Mouse (Mus musculus): ENCODE measurements around the gene Nr6a1. TPM values are rescaled to one million over a fixed set of nuclear protein-coding genes. Genes with fewer than 3 reads are reported as not detected.

Gene Nr6a1
- polyA plus RNA-seq, 1 experiment from 2014 or later, result 5.2 TPM

DNA sequence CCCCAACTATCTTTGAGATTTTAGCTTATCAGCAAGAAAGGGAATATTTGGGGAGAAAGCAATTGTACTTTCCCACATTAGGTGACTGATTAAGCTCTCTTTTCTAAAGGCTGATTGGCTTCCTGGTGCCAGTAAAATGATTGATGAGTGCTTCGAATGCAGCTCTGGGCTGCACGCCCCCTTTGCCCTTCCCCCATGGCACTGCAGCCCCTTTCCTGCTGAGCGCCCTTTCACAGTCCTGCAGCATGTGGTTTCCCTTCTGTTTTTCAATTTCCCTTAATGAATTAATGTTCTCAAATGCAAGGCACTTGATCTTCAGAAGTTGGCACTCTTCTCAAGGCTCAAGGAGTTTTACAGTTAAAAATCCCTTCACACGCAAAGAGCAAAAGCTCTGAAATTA lies 12.5 kb downstream of the Nr6a1 start:
- 8% methylated on average over 4 of the region's 4 CpGs for WGBS
- peaks cover 24% of the 10 kb centered on the region for H3K4me1 ChIP-seq
- H3K27me3 ChIP-seq (replicated peaks), result no peaks in the 10 kb centered on the region
- H3K9ac ChIP-seq, result no peak overlapping the region
- peak; percentile 85 for ATAC-seq (ENCODE audit: low FRiP score, low read depth)
- 0 out of 2 replicates have a peak overlapping the region, but pooled peaks have one; percentile 27 for H3K4me2 ChIP-seq (replicated peaks)
- no peak overlapping the region for H3K27ac ChIP-seq
- no peaks in the 10 kb centered on the region for H3K9me3 ChIP-seq
- no peak overlapping the region for H3K4me3 ChIP-seq
- no peaks in the 10 kb centered on the region for H3K36me3 ChIP-seq

DNA sequence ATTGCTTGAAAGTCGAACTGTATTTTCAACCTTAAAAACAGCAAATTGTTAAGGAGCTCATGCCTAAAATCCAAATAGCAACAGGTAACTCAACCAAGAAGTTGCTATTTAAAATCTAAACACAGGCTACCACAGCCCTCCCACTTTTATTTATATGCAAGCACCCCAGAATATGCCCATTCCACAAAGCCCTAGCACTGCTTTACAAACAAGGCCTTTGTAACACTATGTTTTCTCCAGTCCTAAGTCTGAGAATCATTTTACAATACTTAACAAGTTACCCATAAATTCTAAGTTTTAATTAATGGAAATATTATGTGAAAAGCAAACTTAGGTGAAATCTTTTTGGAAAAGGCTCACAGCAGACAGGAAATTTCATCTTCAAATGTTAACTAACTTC lies 13.0 kb downstream of the Nr6a1 start:
- Histone ChIP-seq H3K9me3 (no peaks in the 10 kb centered on the region), H3K9ac (no peak overlapping the region), H3K36me3 (no peaks in the 10 kb centered on the region), H3K4me3 (no peak overlapping the region), H3K27me3 (replicated peaks) (no peaks in the 10 kb centered on the region), H3K4me2 (replicated peaks) (no peak overlapping the region), H3K4me1 (peaks cover 24% of the 10 kb centered on the region), H3K27ac (no peak overlapping the region)
- 23% methylated on average over 1 of the region's 1 CpGs for WGBS
- no peak for ATAC-seq (ENCODE audit: low FRiP score, low read depth)

DNA sequence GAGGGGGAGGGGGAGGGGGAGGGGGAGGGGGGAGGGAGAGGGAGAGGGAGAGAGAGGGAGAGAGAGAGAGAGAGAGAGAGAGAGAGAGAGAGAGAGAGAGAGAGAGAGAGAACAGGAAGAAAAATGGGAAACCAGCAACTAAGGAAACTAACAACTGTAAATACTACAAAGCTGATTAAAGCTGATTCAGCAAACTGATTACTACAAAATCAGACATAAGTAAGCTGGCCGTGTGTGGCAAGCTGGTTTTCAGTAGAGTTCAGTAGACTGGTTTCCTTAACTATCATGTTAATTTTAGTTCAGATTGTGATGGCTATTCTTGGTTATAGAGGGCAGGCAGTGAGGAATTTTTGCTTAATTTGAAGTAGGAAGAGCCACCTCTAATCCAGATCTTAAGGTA lies 18.9 kb downstream of the Nr6a1 start:
- no peak for ATAC-seq (ENCODE audit: low FRiP score, low read depth)
- Histone ChIP-seq H3K4me2 (replicated peaks) (no peak overlapping the region), H3K9me3 (no peaks in the 10 kb centered on the region), H3K9ac (no peak overlapping the region), H3K27me3 (replicated peaks) (no peaks in the 10 kb centered on the region), H3K4me3 (no peak overlapping the region), H3K27ac (no peak overlapping the region), H3K36me3 (no peaks in the 10 kb centered on the region), H3K4me1 (no peaks in the 10 kb centered on the region)
- 66% methylated on average over 1 of the region's 1 CpGs for WGBS

DNA sequence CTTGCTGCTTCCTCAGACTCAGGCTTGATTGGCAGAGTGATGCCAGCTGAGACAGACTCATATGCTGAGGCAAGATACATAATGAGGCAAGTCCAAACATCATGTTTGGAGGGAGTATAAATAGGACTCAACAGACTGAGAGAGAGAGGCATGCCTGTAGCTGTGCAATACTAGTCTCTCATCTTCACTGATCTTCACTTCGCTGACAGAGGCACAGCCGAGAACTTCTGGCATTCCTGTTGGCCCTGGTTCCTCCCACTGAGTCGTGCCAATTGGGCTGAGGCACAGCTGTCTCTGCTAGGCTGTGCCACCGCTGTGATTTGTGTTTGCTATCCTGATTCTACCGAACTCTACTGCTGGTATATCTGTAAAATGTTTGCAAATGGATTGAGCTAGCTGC lies 21.4 kb downstream of the Nr6a1 start:
- WGBS, result 81% methylated on average over 5 of the region's 5 CpGs
- H3K9ac ChIP-seq, result no peak overlapping the region
- no peak overlapping the region for H3K4me2 ChIP-seq (replicated peaks)
- no peak overlapping the region for H3K4me3 ChIP-seq
- ATAC-seq (ENCODE audit: low FRiP score, low read depth), result no peak
- no peaks in the 10 kb centered on the region for H3K4me1 ChIP-seq
- no peak overlapping the region for H3K27ac ChIP-seq
- H3K36me3 ChIP-seq, result no peaks in the 10 kb centered on the region
- H3K27me3 ChIP-seq (replicated peaks), result no peaks in the 10 kb centered on the region
- no peaks in the 10 kb centered on the region for H3K9me3 ChIP-seq

DNA sequence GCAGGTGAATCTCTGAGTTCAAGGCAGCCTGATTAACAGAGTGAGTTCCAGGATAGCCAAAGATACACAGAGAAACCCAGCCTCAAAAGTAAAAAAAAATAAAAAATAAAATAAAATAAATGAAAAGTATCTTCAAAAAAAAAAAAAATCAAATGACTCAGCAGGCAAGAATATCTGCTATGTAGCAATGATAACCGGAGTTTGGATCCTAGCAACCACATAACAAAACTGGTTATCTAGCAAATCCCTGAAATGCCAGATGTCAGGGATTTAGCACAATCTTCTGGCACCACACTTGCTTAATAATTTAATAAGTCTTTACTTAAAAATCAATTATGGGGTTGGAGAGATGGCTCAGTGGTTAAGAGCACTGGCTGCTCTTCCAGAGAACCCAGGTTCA lies 23.2 kb downstream of the Nr6a1 start:
- H3K36me3 ChIP-seq, result no peaks in the 10 kb centered on the region
- H3K9ac ChIP-seq, result no peak overlapping the region
- H3K4me2 ChIP-seq (replicated peaks), result no peak overlapping the region
- WGBS, result 87% methylated on average over 1 of the region's 1 CpGs
- no peak for ATAC-seq (ENCODE audit: low FRiP score, low read depth)
- H3K27me3 ChIP-seq (replicated peaks), result no peaks in the 10 kb centered on the region
- no peaks in the 10 kb centered on the region for H3K9me3 ChIP-seq
- H3K4me1 ChIP-seq, result no peaks in the 10 kb centered on the region
- no peak overlapping the region for H3K4me3 ChIP-seq
- H3K27ac ChIP-seq, result no peak overlapping the region

DNA sequence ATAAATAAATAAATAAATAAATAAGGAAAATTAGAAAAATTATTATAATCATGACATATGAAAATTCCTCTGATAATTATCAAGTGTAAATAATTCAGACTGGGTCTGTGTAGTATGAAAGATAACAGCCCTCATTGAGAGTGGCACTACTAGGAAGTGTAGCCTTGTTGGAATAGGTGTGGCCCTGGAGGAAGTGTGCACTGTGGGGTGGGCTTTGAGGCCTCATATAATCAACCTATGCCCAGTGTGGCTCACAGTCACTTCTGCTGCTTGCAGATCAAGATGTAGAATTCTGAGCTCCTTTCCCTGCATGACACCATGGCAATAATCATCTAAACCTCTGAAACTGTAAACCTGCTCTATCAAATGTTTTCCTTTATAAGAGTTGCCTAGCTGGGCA lies 24.6 kb downstream of the Nr6a1 start:
- no peaks in the 10 kb centered on the region for H3K36me3 ChIP-seq
- no peaks in the 10 kb centered on the region for H3K9me3 ChIP-seq
- H3K27me3 ChIP-seq (replicated peaks), result no peaks in the 10 kb centered on the region
- no peak for ATAC-seq (ENCODE audit: low FRiP score, low read depth)
- no peak overlapping the region for H3K9ac ChIP-seq
- H3K4me1 ChIP-seq, result no peaks in the 10 kb centered on the region
- H3K27ac ChIP-seq, result no peak overlapping the region
- no peak overlapping the region for H3K4me3 ChIP-seq
- no peak overlapping the region for H3K4me2 ChIP-seq (replicated peaks)

DNA sequence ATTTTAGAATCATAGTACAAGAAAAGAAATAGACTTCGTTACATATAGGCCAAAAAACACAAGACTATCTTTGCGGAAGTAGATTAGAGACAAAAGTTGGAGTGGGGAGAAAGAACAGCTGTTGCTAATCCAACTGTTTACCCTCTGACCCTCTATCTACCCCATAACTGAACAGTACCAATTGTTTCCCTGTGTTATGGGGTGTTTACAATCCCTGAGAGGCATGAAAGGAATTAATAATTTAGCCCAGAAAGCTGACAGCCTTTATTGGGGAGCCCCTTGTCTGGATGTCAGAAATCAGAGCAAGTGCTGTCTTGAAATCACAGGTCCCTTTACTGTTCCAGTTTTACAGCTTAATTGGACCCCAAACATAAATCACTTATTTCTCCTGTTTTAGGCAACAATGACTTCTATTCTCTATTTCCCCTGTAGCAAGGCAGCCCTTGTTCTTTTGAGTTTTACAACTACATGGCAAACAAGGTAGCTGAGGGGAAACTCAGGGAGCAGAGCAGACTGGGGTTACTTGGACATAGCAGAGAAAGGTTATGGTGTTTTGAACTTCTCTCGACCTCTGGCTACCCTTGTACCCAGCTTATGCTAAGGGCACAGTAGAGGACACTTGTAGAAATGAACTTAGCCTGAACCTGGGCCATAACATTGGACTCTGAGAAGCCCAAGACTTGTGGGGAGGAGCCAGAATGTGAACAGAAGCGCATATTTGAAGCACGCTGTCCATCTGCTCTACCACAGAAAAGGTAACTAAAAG lies 46.4 kb downstream of the Nr6a1 start:
- peaks cover 21% of the 10 kb centered on the region; the same call in 1 of the 2 replicates for H3K36me3 ChIP-seq
- no peaks in the 10 kb centered on the region for H3K9me3 ChIP-seq
- H3K9ac ChIP-seq, result no peak overlapping the region
- H3K27me3 ChIP-seq (replicated peaks), result no peaks in the 10 kb centered on the region
- no peaks in the 10 kb centered on the region; the same call in 1 of the 2 replicates for H3K4me1 ChIP-seq
- ATAC-seq (ENCODE audit: low FRiP score, low read depth), result no peak
- H3K4me3 ChIP-seq, result no peak overlapping the region
- H3K4me2 ChIP-seq (replicated peaks), result no peak overlapping the region
- WGBS, result 53% methylated on average over 5 of the region's 5 CpGs
- no peak overlapping the region; the same call in 1 of the 2 replicates for H3K27ac ChIP-seq

DNA sequence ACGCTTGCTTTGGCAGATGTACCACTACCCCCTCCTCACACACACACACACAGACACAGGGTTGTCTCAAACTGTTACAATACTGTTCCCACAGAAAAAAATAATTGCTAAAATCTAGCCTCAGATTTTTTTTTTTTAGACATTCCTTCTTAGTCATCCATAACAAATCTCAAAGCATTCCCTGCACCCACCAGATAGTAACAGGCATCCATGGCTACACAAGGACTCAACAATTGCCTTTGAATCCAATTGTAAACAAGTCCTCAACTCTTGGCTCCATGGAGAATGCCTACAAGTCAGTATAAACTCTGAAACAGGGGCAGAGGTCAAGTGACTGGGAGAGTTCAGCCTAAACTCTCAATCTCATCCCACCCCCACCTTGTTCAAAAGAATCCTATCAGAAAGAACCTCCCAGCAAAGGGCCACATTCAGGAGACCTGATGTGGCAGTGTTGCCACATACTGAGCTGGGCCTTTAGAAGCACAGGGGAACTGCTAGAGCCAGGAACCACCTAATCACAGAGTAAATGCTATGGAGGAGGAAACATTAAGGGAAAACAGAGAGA lies 52.9 kb downstream of the Nr6a1 start:
- H3K27ac ChIP-seq, result no peak overlapping the region
- H3K9me3 ChIP-seq, result no peaks in the 10 kb centered on the region
- H3K27me3 ChIP-seq (replicated peaks), result no peaks in the 10 kb centered on the region
- H3K4me1 ChIP-seq, result no peaks in the 10 kb centered on the region
- H3K4me3 ChIP-seq, result no peak overlapping the region
- H3K9ac ChIP-seq, result no peak overlapping the region
- no peak overlapping the region for H3K4me2 ChIP-seq (replicated peaks)
- WGBS, result 53% methylated on average over 1 of the region's 1 CpGs
- peaks cover 37% of the 10 kb centered on the region for H3K36me3 ChIP-seq
- ATAC-seq (ENCODE audit: low FRiP score, low read depth), result no peak

DNA sequence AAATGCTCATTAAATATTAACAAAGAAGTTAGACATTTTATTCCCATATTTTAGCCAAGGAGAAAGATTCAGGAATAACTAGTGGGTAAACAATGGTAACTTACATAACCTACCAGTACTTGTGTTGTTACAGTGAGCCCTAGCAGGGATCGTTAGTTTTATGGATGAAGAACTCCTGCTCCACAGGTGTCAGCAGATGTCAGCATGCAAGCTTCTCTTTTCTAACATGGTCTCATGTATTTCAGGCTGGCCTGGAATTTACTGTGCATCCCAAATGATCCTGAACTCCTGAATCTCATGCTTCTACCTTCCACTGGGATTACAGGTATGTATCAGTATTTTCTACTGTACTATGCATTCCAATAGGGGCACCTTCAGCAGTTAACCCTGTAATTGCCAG lies 54.8 kb downstream of the Nr6a1 start:
- Histone ChIP-seq H3K4me1 (no peaks in the 10 kb centered on the region), H3K9ac (no peak overlapping the region), H3K36me3 (peaks cover 25% of the 10 kb centered on the region), H3K9me3 (no peaks in the 10 kb centered on the region), H3K4me2 (replicated peaks) (no peak overlapping the region), H3K27ac (no peak overlapping the region), H3K27me3 (replicated peaks) (no peaks in the 10 kb centered on the region), H3K4me3 (no peak overlapping the region)
- 41% methylated on average over 1 of the region's 1 CpGs for WGBS
- ATAC-seq (ENCODE audit: low FRiP score, low read depth), result no peak

DNA sequence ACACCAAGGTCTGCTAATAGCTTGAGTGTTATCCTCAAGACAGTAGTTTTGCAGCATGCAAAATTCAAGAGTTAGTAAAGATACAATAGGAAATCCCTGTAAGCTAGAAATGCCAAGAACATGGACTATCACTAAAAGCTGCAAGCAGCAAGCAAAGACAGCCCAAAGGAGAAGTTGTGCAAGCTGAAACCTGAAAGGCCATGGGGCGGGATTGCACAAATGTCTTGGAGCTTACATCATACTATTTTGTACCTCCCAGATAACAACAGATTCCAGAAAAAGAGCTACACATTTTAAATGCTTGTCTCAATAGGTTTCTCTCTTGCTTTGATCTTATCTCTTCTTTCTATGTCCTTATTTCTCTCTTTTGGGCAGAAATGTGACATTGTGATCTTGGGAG lies 60.8 kb downstream of the Nr6a1 start:
- Histone ChIP-seq H3K36me3 (peaks cover 11% of the 10 kb centered on the region), H3K9ac (no peak overlapping the region), H3K27ac (no peak overlapping the region), H3K9me3 (no peaks in the 10 kb centered on the region), H3K4me3 (no peak overlapping the region), H3K27me3 (replicated peaks) (no peaks in the 10 kb centered on the region), H3K4me2 (replicated peaks) (no peak overlapping the region), H3K4me1 (no peaks in the 10 kb centered on the region)
- ATAC-seq (ENCODE audit: low FRiP score, low read depth), result no peak
- 95% methylated on average over 1 of the region's 1 CpGs for WGBS

DNA sequence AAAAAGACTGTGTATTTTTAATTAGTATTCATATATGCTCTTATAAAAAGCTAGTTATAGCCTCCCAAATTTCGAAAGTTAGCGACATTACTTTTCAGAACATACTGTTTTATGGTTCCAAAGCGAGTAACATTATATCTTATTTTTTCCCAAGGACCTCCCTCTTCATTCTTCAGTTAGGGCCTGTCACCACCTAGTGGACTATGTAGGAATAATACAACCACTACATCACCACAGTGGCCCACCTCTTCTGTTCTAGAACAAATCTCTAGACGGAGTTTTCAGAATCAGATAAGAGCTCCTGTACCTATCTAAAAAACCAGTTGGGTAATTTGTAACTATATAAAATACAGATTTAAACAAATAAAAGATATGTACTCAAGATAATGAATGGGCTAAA lies 63.5 kb downstream of the Nr6a1 start:
- Histone ChIP-seq H3K4me3 (no peak overlapping the region), H3K36me3 (peaks cover 11% of the 10 kb centered on the region), H3K27ac (no peak overlapping the region), H3K4me1 (no peaks in the 10 kb centered on the region), H3K9ac (no peak overlapping the region), H3K4me2 (replicated peaks) (no peak overlapping the region), H3K27me3 (replicated peaks) (no peaks in the 10 kb centered on the region), H3K9me3 (no peaks in the 10 kb centered on the region)
- 71% methylated on average over 4 of the region's 4 CpGs for WGBS
- peak; percentile 50; the same call in 1 of the 2 replicates for ATAC-seq (ENCODE audit: low FRiP score, low read depth)

DNA sequence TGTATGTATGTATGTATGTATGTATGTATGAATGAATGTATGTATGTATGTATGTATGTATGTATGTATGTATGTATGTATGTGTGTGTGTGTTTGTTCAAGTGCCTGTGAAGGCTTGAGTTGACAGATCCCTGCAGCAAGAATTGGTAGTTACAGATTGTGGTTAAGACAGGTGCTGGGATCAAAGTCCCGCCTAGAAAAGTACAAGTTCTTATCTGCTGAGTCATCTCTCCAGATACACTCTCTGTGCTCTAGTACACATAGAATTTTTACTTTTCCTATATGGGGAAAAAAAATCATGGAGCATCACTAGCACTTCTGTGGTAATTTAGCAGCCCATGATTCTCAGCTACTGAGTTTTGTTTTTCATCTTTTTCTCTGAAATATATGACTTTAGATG lies 75.7 kb downstream of the Nr6a1 start:
- H3K4me1 ChIP-seq, result no peaks in the 10 kb centered on the region
- H3K9ac ChIP-seq, result no peak overlapping the region
- peaks cover 25% of the 10 kb centered on the region for H3K36me3 ChIP-seq
- 90% methylated on average over 1 of the region's 1 CpGs for WGBS
- no peak overlapping the region for H3K27ac ChIP-seq
- no peaks in the 10 kb centered on the region for H3K27me3 ChIP-seq (replicated peaks)
- H3K9me3 ChIP-seq, result no peaks in the 10 kb centered on the region
- H3K4me3 ChIP-seq, result no peak overlapping the region
- no peak for ATAC-seq (ENCODE audit: low FRiP score, low read depth)
- no peak overlapping the region for H3K4me2 ChIP-seq (replicated peaks)

DNA sequence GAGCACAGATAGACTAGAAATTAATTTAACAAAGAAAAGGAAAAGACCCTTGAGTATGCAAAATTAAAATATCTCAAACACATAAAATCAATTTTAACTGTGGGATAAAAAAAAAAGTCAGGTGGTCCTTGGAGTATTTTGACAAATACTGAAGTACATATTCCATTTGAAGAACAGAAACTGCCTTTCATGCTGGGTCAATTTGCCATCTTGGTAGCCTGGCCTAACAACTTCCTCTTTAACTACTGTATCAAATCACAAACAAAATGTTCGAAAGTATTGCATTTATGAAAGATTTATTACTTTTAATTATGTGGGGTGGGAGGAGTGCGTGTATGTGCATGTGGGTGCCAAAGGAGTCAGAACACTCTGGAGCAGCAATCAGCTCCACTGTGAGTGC lies 81.2 kb downstream of the Nr6a1 start:
- Histone ChIP-seq H3K27me3 (replicated peaks) (no peaks in the 10 kb centered on the region), H3K4me3 (no peak overlapping the region), H3K9ac (no peak overlapping the region), H3K36me3 (peaks cover 23% of the 10 kb centered on the region), H3K4me1 (no peaks in the 10 kb centered on the region), H3K27ac (no peak overlapping the region), H3K9me3 (no peaks in the 10 kb centered on the region), H3K4me2 (replicated peaks) (no peak overlapping the region)
- 93% methylated on average over 2 of the region's 2 CpGs for WGBS
- ATAC-seq (ENCODE audit: low FRiP score, low read depth), result no peak

Measured in neural tube, embryonic 12.5 days (tissue).